Mouse (Mus musculus) small intestine, adult 2 months (tissue): ENCODE measurements around the gene Ifnar2.
"Not testable (repeated sequence)": the region's sequence is repeated elsewhere in the genome, so short reads cannot be mapped to it uniquely, and the experiment has no call there.

Source experiments
- CTCF ChIP-seq: fragments of 200-500 bp; IDR thresholded peaks from 2 replicates; pipeline ENCODE4 v1.5.1; 2012; ENCODE audit warnings: low read depth, mild to moderate bottlenecking, control low read depth, inconsistent platforms, low read length, moderate library complexity, mixed read lengths; ENCODE audit not compliant: insufficient replicate concordance, insufficient read length; ENCODE audit errors: extremely low read depth
- POLR2A ChIP-seq: fragments of 200-500 bp; IDR thresholded peaks from 2 replicates; pipeline ENCODE4 v1.6.1; 2012; ENCODE audit warnings: low read depth, mild to moderate bottlenecking, control low read depth, inconsistent platforms, low read length, moderate library complexity

DNA sequence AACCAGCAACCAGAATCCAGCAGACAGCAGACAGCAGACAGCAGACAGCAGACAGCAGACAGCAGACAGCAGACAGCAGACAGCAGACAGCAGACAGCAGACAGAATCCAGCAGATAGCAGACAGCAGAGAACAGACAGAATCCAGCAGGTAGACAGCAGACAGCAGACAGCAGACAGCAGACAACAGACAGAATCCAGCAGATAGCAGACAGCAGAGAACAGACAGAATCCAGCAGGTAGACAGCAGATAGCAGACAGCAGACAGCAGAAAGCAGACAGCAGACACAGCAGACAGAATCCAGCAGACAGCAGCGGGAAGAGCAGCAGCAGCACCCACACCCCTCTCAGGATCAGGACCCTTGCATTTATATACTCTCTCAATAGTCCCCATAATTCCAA lies 66.0 kb downstream of the Ifnar2 start:
- not testable (repeated sequence) for TF ChIP-seq POLR2A, CTCF
